Mouse (Mus musculus) hindbrain, embryonic 15.5 days (tissue): ENCODE data around the gene Mrpl58. TPM values are rescaled to one million over a fixed set of nuclear protein-coding genes. Genes with fewer than 3 reads are reported as not detected.

Experiments
- ATAC-seq: fragments of 200-750 bp; cut with Nextera tagmentation; 2 replicates; pipeline ENCODE4 v1.8.0; 2017; ENCODE audit warnings: low read depth, moderate number of reproducible peaks, moderate TSS enrichment; ENCODE audit not compliant: low FRiP score
- H3K27ac ChIP-seq: fragments of 300-500 bp; sonication (generic); replicated peaks from 2 replicates; pipeline ENCODE4 v1.5.1; 2015; ENCODE audit warnings: mild to moderate bottlenecking, inconsistent platforms
- H3K27me3 ChIP-seq: fragments of 300-500 bp; sonication (generic); 2 replicates; pipeline ENCODE4 v1.6.1; 2015; ENCODE audit warnings: control low read depth, inconsistent platforms
- H3K36me3 ChIP-seq: fragments of 300-500 bp; sonication (generic); 2 replicates; pipeline ENCODE4 v1.6.1; 2015; ENCODE audit warnings: control low read depth, inconsistent platforms
- H3K4me1 ChIP-seq: fragments of 300-500 bp; sonication (generic); replicated peaks from 2 replicates; pipeline ENCODE4 v1.6.1; 2015; ENCODE audit warnings: control low read depth, inconsistent platforms
- H3K4me2 ChIP-seq: fragments of 300-500 bp; sonication (generic); 2 replicates; pipeline ENCODE4 v1.6.1; 2015; ENCODE audit warnings: moderate library complexity, mild to moderate bottlenecking, inconsistent platforms
- H3K4me3 ChIP-seq: fragments of 300-500 bp; sonication (generic); 2 replicates; pipeline ENCODE4 v1.5.1; 2015; ENCODE audit warnings: mild to moderate bottlenecking, inconsistent platforms
- H3K9ac ChIP-seq: fragments of 300-500 bp; sonication (generic); 2 replicates; pipeline ENCODE4 v1.6.1; 2015; ENCODE audit warnings: inconsistent platforms
- H3K9me3 ChIP-seq: fragments of 300-500 bp; sonication (generic); 2 replicates; pipeline ENCODE4 v1.6.1; 2016; ENCODE audit warnings: control low read depth, inconsistent platforms
- WGBS: fragments of 180-500 bp; shearing (Covaris S2); methylation state at CpG from one replicate; pipeline ENCODE4 v1.1.7; 2015; 5-methylcytosine and 5-hydroxymethylcytosine counted together
- polyA plus RNA-seq: library from polyadenylated mRNA; unstranded; fragments of >200 nt; fragmentation: Nextera tagmentation; extraction: Ambion mirVana; gene quantifications from 2 replicates; pipeline ENCODE4 v1.2.1, GENCODE M21; 2015

Mrpl58 gene
- polyA plus RNA-seq = 180 and 190 TPM in 2 replicates

GRCm38 (mm10) chr11:115403338-115404124 lies at the start of gene Mrpl58:
Gene Mrpl58, plus strand, starts transcription at chr11:115403752.
- H3K27me3 ChIP-seq = no peaks in the 10 kb centered on the region
- H3K36me3 ChIP-seq = peaks cover 19% of the 10 kb centered on the region
- H3K4me2 ChIP-seq = peak within 1 kb of the TSS; percentile 87
- H3K9ac ChIP-seq = peak within 1 kb of the TSS; percentile 87
- ATAC-seq = peak; percentile 90
- peaks cover 30% of the 10 kb centered on the region for H3K4me1 ChIP-seq
- peak within 1 kb of the TSS; percentile 85 for H3K4me3 ChIP-seq
- H3K27ac ChIP-seq = peak within 1 kb of the TSS; percentile 95
- 3% methylated on average over 50 of the region's 50 CpGs for WGBS
- no peaks in the 10 kb centered on the region for H3K9me3 ChIP-seq

DNA sequence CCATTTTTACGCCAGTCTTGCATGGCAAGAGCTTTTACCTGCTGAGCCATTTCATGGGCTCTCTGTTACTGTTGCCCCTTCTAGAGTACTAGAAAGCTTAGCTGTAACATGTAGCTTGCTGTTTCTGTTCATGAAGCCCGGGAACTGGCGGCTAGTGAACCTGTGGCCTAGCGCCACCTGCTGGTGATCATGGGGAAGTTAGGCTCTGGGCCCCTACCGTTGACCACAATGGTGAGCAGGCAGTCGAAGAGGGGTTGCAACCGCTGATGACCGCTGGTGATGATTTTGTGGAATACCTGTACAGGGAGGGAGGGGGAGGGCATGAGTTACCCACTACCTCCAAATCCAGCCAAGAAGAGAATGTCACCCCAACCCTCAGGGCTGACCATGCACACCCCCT lies 49.4 kb upstream of the Mrpl58 start:
- WGBS = 9% methylated on average over 8 of the region's 8 CpGs
- Histone ChIP-seq H3K36me3 (peaks cover 48% of the 10 kb centered on the region), H3K9me3 (no peaks in the 10 kb centered on the region), H3K4me1 (peaks cover 8% of the 10 kb centered on the region), H3K4me3 (no peak overlapping the region), H3K27me3 (0 out of 2 replicates have a peak, but pooled peaks cover 6% of the 10 kb centered on the region), H3K27ac (no peak overlapping the region), H3K4me2 (no peak overlapping the region), H3K9ac (no peak overlapping the region)
- peak; percentile 40; the same call in 1 of the 2 replicates for ATAC-seq

- Histone ChIP-seq H3K36me3 (peaks cover 16% of the 10 kb centered on the region), H3K9me3 (no peaks in the 10 kb centered on the region), H3K4me2 (no peak overlapping the region), H3K27me3 (0 out of 2 replicates have a peak, but pooled peaks cover 6% of the 10 kb centered on the region), H3K27ac (peak overlapping the region; percentile 42; the same call in 1 of the 2 replicates), H3K4me3 (no peak overlapping the region), H3K4me1 (peaks cover 15% of the 10 kb centered on the region), H3K9ac (0 out of 2 replicates have a peak overlapping the region, but pooled peaks have one; percentile 12)
- 0 out of 2 replicates have a peak, but pooled peaks have one; percentile 7 for ATAC-seq
- 21% methylated on average over 5 of the region's 5 CpGs for WGBS
Measured at GRCm38 (mm10) chr11:115358468-115358867, 45.1 kb upstream of the Mrpl58 start.

- no peaks in the 10 kb centered on the region for H3K9me3 ChIP-seq
- peak; percentile 52; the same call in 1 of the 2 replicates for ATAC-seq
- H3K4me2 ChIP-seq = no peak overlapping the region
Measured at GRCm38 (mm10) chr11:115359293-115359692, 44.3 kb upstream of the Mrpl58 start.

GRCm38 (mm10) chr11:115359726-115360125 lies 43.8 kb upstream of the Mrpl58 start:
- 0 out of 2 replicates have a peak, but pooled peaks cover 6% of the 10 kb centered on the region for H3K27me3 ChIP-seq
- WGBS = 63% methylated on average over 6 of the region's 6 CpGs
- peaks cover 22% of the 10 kb centered on the region for H3K4me1 ChIP-seq
- H3K4me3 ChIP-seq = no peak overlapping the region
- no peak for ATAC-seq
- no peak overlapping the region for H3K27ac ChIP-seq
- H3K4me2 ChIP-seq = no peak overlapping the region
- H3K9ac ChIP-seq = no peak overlapping the region
- peaks cover 15% of the 10 kb centered on the region for H3K36me3 ChIP-seq
- no peaks in the 10 kb centered on the region for H3K9me3 ChIP-seq

More at GRCm38 (mm10) chr11:115359293-115359692, 44.3 kb upstream of the Mrpl58 start:
- H3K4me3 ChIP-seq = no peak overlapping the region
- H3K27ac ChIP-seq = peak overlapping the region; percentile 42; the same call in 1 of the 2 replicates
- 0 out of 2 replicates have a peak overlapping the region, but pooled peaks have one; percentile 12 for H3K9ac ChIP-seq
- peaks cover 21% of the 10 kb centered on the region for H3K4me1 ChIP-seq
- 0 out of 2 replicates have a peak, but pooled peaks cover 6% of the 10 kb centered on the region for H3K27me3 ChIP-seq
- H3K36me3 ChIP-seq = peaks cover 15% of the 10 kb centered on the region
- 19% methylated on average over 3 of the region's 3 CpGs for WGBS

GRCm38 (mm10) chr11:115364136-115364535 lies 39.4 kb upstream of the Mrpl58 start:
- no peaks in the 10 kb centered on the region for H3K9me3 ChIP-seq
- H3K27ac ChIP-seq = no peak overlapping the region
- 89% methylated on average over 3 of the region's 3 CpGs for WGBS
- H3K9ac ChIP-seq = no peak overlapping the region
- H3K4me3 ChIP-seq = no peak overlapping the region
- H3K36me3 ChIP-seq = no peaks in the 10 kb centered on the region
- no peak for ATAC-seq
- H3K27me3 ChIP-seq = no peaks in the 10 kb centered on the region
- H3K4me1 ChIP-seq = peaks cover 35% of the 10 kb centered on the region
- H3K4me2 ChIP-seq = no peak overlapping the region

- H3K4me1 ChIP-seq = peaks cover 27% of the 10 kb centered on the region
- WGBS = 40% methylated on average over 7 of the region's 7 CpGs
- H3K27ac ChIP-seq = peak overlapping the region; percentile 91
- H3K9me3 ChIP-seq = no peaks in the 10 kb centered on the region
- peak overlapping the region; percentile 90 for H3K4me2 ChIP-seq
- H3K9ac ChIP-seq = peak overlapping the region; percentile 91
- H3K4me3 ChIP-seq = peak overlapping the region; percentile 68
- H3K36me3 ChIP-seq = no peaks in the 10 kb centered on the region
- ATAC-seq = peak; percentile 32
- no peaks in the 10 kb centered on the region for H3K27me3 ChIP-seq
Measured at GRCm38 (mm10) chr11:115366039-115366705, 37.4 kb upstream of the Mrpl58 start.

- Histone ChIP-seq H3K27ac (peak overlapping the region; percentile 91), H3K4me1 (peaks cover 27% of the 10 kb centered on the region), H3K9me3 (no peaks in the 10 kb centered on the region), H3K9ac (peak overlapping the region; percentile 91), H3K4me2 (peak overlapping the region; percentile 90), H3K4me3 (peak overlapping the region; percentile 68), H3K27me3 (no peaks in the 10 kb centered on the region), H3K36me3 (no peaks in the 10 kb centered on the region)
- 1% methylated on average over 28 of the region's 28 CpGs for WGBS
- ATAC-seq = peak; percentile 73
Measured at GRCm38 (mm10) chr11:115366706-115367394, 36.7 kb upstream of the Mrpl58 start.

- Histone ChIP-seq H3K9me3 (no peaks in the 10 kb centered on the region), H3K4me1 (peaks cover 27% of the 10 kb centered on the region), H3K9ac (peak within 1 kb of the TSS; percentile 91), H3K4me3 (peak within 1 kb of the TSS; percentile 68), H3K27me3 (no peaks in the 10 kb centered on the region), H3K4me2 (peak within 1 kb of the TSS; percentile 90), H3K27ac (peak within 1 kb of the TSS; percentile 91), H3K36me3 (no peaks in the 10 kb centered on the region)
- 0% methylated on average over 37 of the region's 39 CpGs for WGBS
- ATAC-seq = peak; percentile 73
Measured at GRCm38 (mm10) chr11:115367395-115367944, 36.1 kb upstream of the Mrpl58 start, which contains the start of gene Hid1. Gene Hid1, minus strand, starts transcription at chr11:115367756.

- peaks cover 29% of the 10 kb centered on the region for H3K4me1 ChIP-seq
- peaks cover 4% of the 10 kb centered on the region; the same call in 1 of the 2 replicates for H3K27me3 ChIP-seq
- no peak overlapping the region for H3K27ac ChIP-seq
- 65% methylated on average over 7 of the region's 7 CpGs for WGBS
- H3K4me3 ChIP-seq = no peak overlapping the region
- H3K9ac ChIP-seq = no peak overlapping the region
- H3K4me2 ChIP-seq = no peak overlapping the region
- no peak for ATAC-seq
- no peaks in the 10 kb centered on the region for H3K9me3 ChIP-seq
- H3K36me3 ChIP-seq = no peaks in the 10 kb centered on the region
Measured at GRCm38 (mm10) chr11:115370368-115370767, 33.2 kb upstream of the Mrpl58 start.

DNA sequence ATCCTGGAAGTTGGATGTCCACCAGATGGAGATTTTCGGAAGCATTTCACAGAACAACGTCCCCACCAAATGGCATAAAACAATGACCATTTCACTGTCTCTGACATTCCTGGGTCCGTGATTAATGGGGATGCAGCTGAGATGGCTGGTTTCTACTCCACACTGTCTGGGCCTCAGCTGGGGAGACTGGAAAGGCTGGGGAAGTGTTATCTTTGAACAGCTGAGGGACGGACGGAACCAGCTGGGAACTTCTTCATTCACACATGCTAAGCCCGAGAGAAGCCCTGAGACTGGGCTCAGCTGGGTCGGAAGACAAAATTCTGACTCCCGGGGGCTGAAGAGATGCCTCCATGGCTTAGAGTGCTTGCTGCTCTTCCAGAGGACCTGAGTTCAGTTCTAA lies 32.2 kb upstream of the Mrpl58 start:
- Histone ChIP-seq H3K36me3 (no peaks in the 10 kb centered on the region), H3K4me3 (no peak overlapping the region), H3K4me2 (no peak overlapping the region), H3K9ac (no peak overlapping the region), H3K27ac (no peak overlapping the region), H3K27me3 (peaks cover 4% of the 10 kb centered on the region; the same call in 1 of the 2 replicates), H3K9me3 (no peaks in the 10 kb centered on the region), H3K4me1 (peaks cover 19% of the 10 kb centered on the region)
- WGBS = 47% methylated on average over 8 of the region's 8 CpGs
- ATAC-seq = no peak
